Mouse (Mus musculus) ES-Bruce4 (cell line): ENCODE measurements around the gene Acsm1.

Experiments used
- CTCF ChIP-seq: IDR thresholded peaks from one replicate; pipeline ENCODE4 v1.8.1; 2011; ENCODE audit warnings: low read depth, low read length
- EP300 ChIP-seq: IDR thresholded peaks from 2 replicates; pipeline ENCODE4 v1.6.1; 2011; ENCODE audit warnings: low read depth, low read length; ENCODE audit not compliant: insufficient read depth
- POLR2A ChIP-seq: IDR thresholded peaks from one replicate; pipeline ENCODE4 v1.8.1; 2011; ENCODE audit warnings: low read length; ENCODE audit not compliant: insufficient read depth

GRCm38 (mm10) chr7:119604903-119605483, 1.8 kb upstream of the Acsm1 start:
- TF ChIP-seq POLR2A (no peak), CTCF (no peak), EP300 (no peak)
